Mouse (Mus musculus): ENCODE measurements around the gene Polr3e.
A peak's percentile ranks its signal among the peaks of the same experiment; 100 is the strongest.
"Not testable (repeated sequence)": the region's sequence is repeated elsewhere in the genome, so short reads cannot be mapped to it uniquely, and the experiment has no call there.

Polr3e gene

GRCm38 (mm10) chr7:120910172-120910571, 7.4 kb upstream of the Polr3e start:
- ATAC-seq (ENCODE audit: low TSS enrichment), result not testable (repeated sequence)

- ATAC-seq (ENCODE audit: low TSS enrichment), result not testable (repeated sequence)
These were observed 6.3 kb upstream of the Polr3e start for GRCm38 (mm10) chr7:120911268-120911667.

GRCm38 (mm10) chr7:120913332-120913731, 4.2 kb upstream of the Polr3e start:
- no peak for ATAC-seq (ENCODE audit: low TSS enrichment)

GRCm38 (mm10) chr7:120916262-120916875, 1.2 kb upstream of the Polr3e start:
- ATAC-seq (ENCODE audit: low TSS enrichment), result no peak

- no peak for ATAC-seq (ENCODE audit: low TSS enrichment)
These were observed 309 bp upstream of the Polr3e start for GRCm38 (mm10) chr7:120917279-120917591.

- peak; percentile 61 for ATAC-seq (ENCODE audit: low TSS enrichment)
These were observed 1.0 kb downstream of the Polr3e start for GRCm38 (mm10) chr7:120918526-120918962.

- no peak for ATAC-seq (ENCODE audit: low TSS enrichment)
These were observed 15.6 kb downstream of the Polr3e start for GRCm38 (mm10) chr7:120933110-120933509.

- ATAC-seq (ENCODE audit: low TSS enrichment), result no peak
These were observed 16.2 kb downstream of the Polr3e start for GRCm38 (mm10) chr7:120933680-120934195.

- peak; percentile 77 for ATAC-seq (ENCODE audit: low TSS enrichment)
These were observed 17.2 kb downstream of the Polr3e start for GRCm38 (mm10) chr7:120934716-120935115.

GRCm38 (mm10) chr7:120936522-120936921, 19.0 kb downstream of the Polr3e start:
- ATAC-seq (ENCODE audit: low TSS enrichment), result peak; percentile 64

- ATAC-seq (ENCODE audit: low TSS enrichment), result no peak
These were observed 20.7 kb downstream of the Polr3e start for GRCm38 (mm10) chr7:120938206-120938605.

- ATAC-seq (ENCODE audit: low TSS enrichment), result 0 out of 2 replicates have a peak, but pooled peaks have one; percentile 42
These were observed 22.8 kb downstream of the Polr3e start for GRCm38 (mm10) chr7:120940343-120940742.

- no peak for ATAC-seq (ENCODE audit: low TSS enrichment)
These were observed 23.7 kb downstream of the Polr3e start for GRCm38 (mm10) chr7:120941214-120941613.

- no peak for ATAC-seq (ENCODE audit: low TSS enrichment)
These were observed 25.0 kb downstream of the Polr3e start for GRCm38 (mm10) chr7:120942506-120942905.

GRCm38 (mm10) chr7:120943936-120944509, 26.5 kb downstream of the Polr3e start:
- ATAC-seq (ENCODE audit: low TSS enrichment), result no peak

GRCm38 (mm10) chr7:120953591-120953990, 36.0 kb downstream of the Polr3e start:
- not testable (repeated sequence) for ATAC-seq (ENCODE audit: low TSS enrichment)

- ATAC-seq (ENCODE audit: low TSS enrichment), result no peak
These were observed 42.6 kb downstream of the Polr3e start for GRCm38 (mm10) chr7:120960116-120960515.

GRCm38 (mm10) chr7:120960601-120961000, 43.1 kb downstream of the Polr3e start:
- no peak for ATAC-seq (ENCODE audit: low TSS enrichment)

- ATAC-seq (ENCODE audit: low TSS enrichment), result no peak
These were observed 44.3 kb downstream of the Polr3e start for GRCm38 (mm10) chr7:120961893-120962292.

- no peak for ATAC-seq (ENCODE audit: low TSS enrichment)
These were observed 45.6 kb downstream of the Polr3e start for GRCm38 (mm10) chr7:120963126-120963525.

GRCm38 (mm10) chr7:120969221-120969620, 51.7 kb downstream of the Polr3e start:
- ATAC-seq (ENCODE audit: low TSS enrichment), result no peak

- ATAC-seq (ENCODE audit: low TSS enrichment), result peak; percentile 90
These were observed 52.6 kb downstream of the Polr3e start for GRCm38 (mm10) chr7:120970112-120970511.

- ATAC-seq (ENCODE audit: low TSS enrichment), result not testable (repeated sequence)
These were observed 54.9 kb downstream of the Polr3e start for GRCm38 (mm10) chr7:120972471-120972870.
